Mouse (Mus musculus) MEL (cell line): ENCODE results near the gene Wtip. TPM values are rescaled to one million over a fixed set of nuclear protein-coding genes. Genes with fewer than 3 reads are reported as not detected.

ENCODE experiments used
- DNase-seq: peaks from one replicate; pipeline ENCODE4 v3.0.0; 2011; ENCODE audit warnings: low read depth, low spot score
- H3K27ac ChIP-seq: 2 replicates; pipeline ENCODE4 v1.5.1; 2012; ENCODE audit warnings: low read depth, mild to moderate bottlenecking, control low read depth, low read length, moderate library complexity; ENCODE audit not compliant: control insufficient read depth
- H3K27me3 ChIP-seq, 2 experiments: fragments of 150-350 bp in 1 of 2; sonication (generic) in 1 of 2; 2 replicates each; pipeline ENCODE4 v1.6.1; 2012; ENCODE audit warnings: low read length in 2 of 2, mild to moderate bottlenecking in 2 of 2, improper control_type of control experiment in 1 of 2, moderate library complexity in 1 of 2; ENCODE audit not compliant: insufficient read depth in 2 of 2, control insufficient read depth in 1 of 2
- H3K36me3 ChIP-seq, 2 experiments: 2 replicates each; pipeline ENCODE4 v1.6.1; 2012 to 2014; ENCODE audit warnings: low read length in 2 of 2, improper control_type of control experiment in 1 of 2, inconsistent platforms in 1 of 2, mild to moderate bottlenecking in 1 of 2; ENCODE audit not compliant: insufficient read depth in 2 of 2, control insufficient read depth in 1 of 2
- H3K4me1 ChIP-seq, 2 experiments: fragments of 150-350 bp in 1 of 2; sonication (generic) in 1 of 2; 2 replicates each; pipeline ENCODE4 v1.6.1; 2012; ENCODE audit warnings: low read length in 2 of 2, improper control_type of control experiment in 1 of 2, mild to moderate bottlenecking in 1 of 2; ENCODE audit not compliant: insufficient read depth in 2 of 2, control insufficient read depth in 1 of 2
- H3K4me3 ChIP-seq, 2 experiments: fragments of 150-350 bp in 1 of 2; sonication (generic) in 1 of 2; 2 replicates each; pipeline ENCODE4 v1.5.1; 2012; ENCODE audit warnings: low read depth in 2 of 2, low read length in 2 of 2, mild to moderate bottlenecking in 2 of 2, moderate library complexity in 2 of 2, control low read depth in 1 of 2, improper control_type of control experiment in 1 of 2; ENCODE audit not compliant: control insufficient read depth in 1 of 2, insufficient read depth in 1 of 2
- H3K79me2 ChIP-seq: 2 replicates; pipeline ENCODE4 v1.6.1; 2012; ENCODE audit warnings: mild to moderate bottlenecking, low read length, moderate library complexity; ENCODE audit not compliant: control insufficient read depth, poor library complexity, insufficient read depth
- H3K9ac ChIP-seq: 2 replicates; pipeline ENCODE4 v1.6.1; 2012; ENCODE audit warnings: low read depth, mild to moderate bottlenecking, control low read depth, low read length, moderate library complexity; ENCODE audit not compliant: control insufficient read depth, poor library complexity, severe bottlenecking
- H3K9me3 ChIP-seq: fragments of 150-350 bp; sonication (generic); replicated peaks from 2 replicates; pipeline ENCODE4 v1.6.1; 2012; ENCODE audit warnings: mild to moderate bottlenecking, low read length, improper control_type of control experiment, moderate library complexity; ENCODE audit not compliant: insufficient read depth
- BHLHE40 ChIP-seq: IDR thresholded peaks from 2 replicates; pipeline ENCODE4 v1.6.1; 2012; ENCODE audit warnings: low read depth, mild to moderate bottlenecking, inconsistent platforms, low read length, improper control_type of control experiment, borderline replicate concordance
- CHD1 ChIP-seq: IDR thresholded peaks from 2 replicates; pipeline ENCODE4 v1.6.1; 2012; ENCODE audit warnings: low read depth, mild to moderate bottlenecking, inconsistent platforms, low read length, improper control_type of control experiment
- CHD2 ChIP-seq: IDR thresholded peaks from 2 replicates; pipeline ENCODE4 v1.6.1; 2011; ENCODE audit warnings: low read length, improper control_type of control experiment
- CTCF ChIP-seq, 3 experiments: IDR thresholded peaks in 2 of 3; conservative IDR thresholded peaks in 1 of 3; 2 replicates each; pipeline ENCODE4 v1.5.1; 2011 to 2012; ENCODE audit warnings: low read length in 3 of 3, low read depth in 2 of 3, mild to moderate bottlenecking in 2 of 3, improper control_type of control experiment in 1 of 3, inconsistent platforms in 1 of 3, mixed read lengths in 1 of 3, moderate library complexity in 1 of 3; ENCODE audit not compliant: control insufficient read depth in 1 of 3, insufficient read depth in 1 of 3, poor library complexity in 1 of 3, severe bottlenecking in 1 of 3
- ELF1 ChIP-seq: IDR thresholded peaks from 2 replicates; pipeline ENCODE4 v1.6.1; 2014; ENCODE audit warnings: low read depth, mild to moderate bottlenecking, inconsistent platforms, low read length, improper control_type of control experiment, moderate library complexity
- EP300 ChIP-seq, 2 experiments: IDR thresholded peaks; 2 replicates each; pipeline ENCODE4 v1.6.1; 2011; ENCODE audit warnings: improper control_type of control experiment in 2 of 2, low read length in 2 of 2, low read depth in 1 of 2, mild to moderate bottlenecking in 1 of 2
- ETS1 ChIP-seq: IDR thresholded peaks from 2 replicates; pipeline ENCODE4 v1.6.1; 2012; ENCODE audit warnings: low read depth, mild to moderate bottlenecking, inconsistent platforms, low read length, improper control_type of control experiment, moderate library complexity
- GATA1 ChIP-seq: IDR thresholded peaks from 2 replicates; pipeline ENCODE4 v1.6.1; 2011; ENCODE audit warnings: low read depth, low read length, improper control_type of control experiment
- JUND ChIP-seq: IDR thresholded peaks from 2 replicates; pipeline ENCODE4 v1.6.1; 2011; ENCODE audit warnings: low read depth, mild to moderate bottlenecking, improper control_type of control experiment, low read length
- KAT2A ChIP-seq: conservative IDR thresholded peaks from 2 replicates; pipeline ENCODE4 v1.6.1; 2012; ENCODE audit warnings: low read depth, low read length, improper control_type of control experiment, inconsistent platforms
- MAFK ChIP-seq: IDR thresholded peaks from 2 replicates; pipeline ENCODE4 v1.6.1; 2011; ENCODE audit warnings: low read depth, mild to moderate bottlenecking, low read length, improper control_type of control experiment, borderline replicate concordance
- MAZ ChIP-seq: IDR thresholded peaks from 2 replicates; pipeline ENCODE4 v1.6.1; 2012; ENCODE audit warnings: low read depth, mild to moderate bottlenecking, inconsistent platforms, low read length, improper control_type of control experiment
- MYC ChIP-seq: IDR thresholded peaks from 2 replicates; pipeline ENCODE4 v1.6.1; 2011; ENCODE audit warnings: low read depth, mild to moderate bottlenecking, low read length, improper control_type of control experiment, moderate library complexity
- NELFE ChIP-seq: IDR thresholded peaks from 2 replicates; pipeline ENCODE4 v1.6.1; 2011; ENCODE audit warnings: low read depth, low read length, improper control_type of control experiment
- POLR2A ChIP-seq, 2 experiments: IDR thresholded peaks; 2 replicates each; pipeline ENCODE4 v1.6.1; 2011 to 2012; ENCODE audit warnings: low read length in 2 of 2, mild to moderate bottlenecking in 2 of 2, control low read depth in 1 of 2, improper control_type of control experiment in 1 of 2, low read depth in 1 of 2, moderate library complexity in 1 of 2; ENCODE audit not compliant: control insufficient read depth in 1 of 2, insufficient read depth in 1 of 2, poor library complexity in 1 of 2
- POLR2AphosphoS2 ChIP-seq: IDR thresholded peaks from 2 replicates; pipeline ENCODE4 v1.6.1; 2011; ENCODE audit warnings: low read length, improper control_type of control experiment
- RAD21 ChIP-seq: IDR thresholded peaks from 2 replicates; pipeline ENCODE4 v1.6.1; 2011; ENCODE audit warnings: mild to moderate bottlenecking, low read depth, low read length, improper control_type of control experiment
- SIN3A ChIP-seq: IDR thresholded peaks from 2 replicates; pipeline ENCODE4 v1.6.1; 2012; ENCODE audit warnings: low read length, improper control_type of control experiment, inconsistent platforms
- SMC3 ChIP-seq: IDR thresholded peaks from 2 replicates; pipeline ENCODE4 v1.6.1; 2011; ENCODE audit warnings: low read depth, low read length, improper control_type of control experiment
- TBP ChIP-seq: IDR thresholded peaks from 2 replicates; pipeline ENCODE4 v1.8.0; 2011; ENCODE audit warnings: low read depth, low read length, improper control_type of control experiment
- USF2 ChIP-seq, 2 experiments: IDR thresholded peaks; 2 replicates each; pipeline ENCODE4 v1.6.1; 2011 to 2012; ENCODE audit warnings: improper control_type of control experiment in 2 of 2, low read length in 2 of 2, borderline replicate concordance in 1 of 2, inconsistent platforms in 1 of 2, low read depth in 1 of 2, mild to moderate bottlenecking in 1 of 2; ENCODE audit not compliant: insufficient read depth in 1 of 2
- ZC3H11A ChIP-seq: IDR thresholded peaks from 2 replicates; pipeline ENCODE4 v1.6.1; 2012; ENCODE audit warnings: low read depth, mild to moderate bottlenecking, inconsistent platforms, low read length, improper control_type of control experiment
- ZKSCAN1 ChIP-seq: IDR thresholded peaks from 2 replicates; pipeline ENCODE4 v1.6.1; 2012; ENCODE audit warnings: low read depth, mild to moderate bottlenecking, inconsistent platforms, low read length, improper control_type of control experiment, moderate library complexity
- ZMIZ1 ChIP-seq: IDR thresholded peaks from 2 replicates; pipeline ENCODE4 v1.6.1; 2012; ENCODE audit warnings: low read depth, mild to moderate bottlenecking, inconsistent platforms, low read length, improper control_type of control experiment, moderate library complexity
- ZNF384 ChIP-seq: IDR thresholded peaks from 2 replicates; pipeline ENCODE4 v1.6.1; 2012; ENCODE audit warnings: low read depth, mild to moderate bottlenecking, inconsistent platforms, low read length, improper control_type of control experiment
- polyA plus RNA-seq, 2 experiments: library from polyadenylated mRNA; stranded (reverse) in 1 of 2; unstranded in 1 of 2; fragments of >175 nt in 1 of 2; fragments of >200 nt in 1 of 2; gene quantifications; 2 replicates each; pipeline versions ENCODE4 v1.2.1 to v1.2.4; 2012; ENCODE audit warnings: low replicate concordance in 2 of 2, low read depth in 1 of 2; ENCODE audit not compliant: insufficient read length in 2 of 2, insufficient read depth in 1 of 2, missing spikeins in 1 of 2
- total RNA-seq: library from RNA; depleted of rRNA; stranded (reverse); fragments of 300-350 nt; gene quantifications from 2 replicates; pipeline ENCODE4 v1.2.3, GENCODE M21; 2012

The Wtip gene
- total and polyA plus RNA-seq, 3 experiments: not detected

- Histone ChIP-seq H3K79me2 (no peaks in the 10 kb centered on the region), H3K4me3 (no peak overlapping the region), H3K27ac (no peak overlapping the region), H3K27me3 (no peaks in the 10 kb centered on the region), H3K9me3 (no peaks in the 10 kb centered on the region), H3K9ac (no peak overlapping the region), H3K4me1 (no peaks in the 10 kb centered on the region), H3K36me3 (no peaks in the 10 kb centered on the region)
- DNase-seq: no peak
- TF ChIP-seq ETS1: no peak
- TF ChIP-seq MAFK: no peak
- no peak for TF ChIP-seq ZNF384
- TF ChIP-seq ZC3H11A: no peak
- TF ChIP-seq USF2 (IDR thresholded peaks at IDR 0.05; ENCODE audit: borderline replicate concordance in 1 of 2, insufficient read depth in 1 of 2, low read depth in 1 of 2, low read length in 2 of 2): no peak
- no peak for TF ChIP-seq BHLHE40
- TF ChIP-seq POLR2A (IDR thresholded peaks at IDR 0.05; ENCODE audit: control insufficient read depth in 1 of 2, insufficient read depth in 1 of 2, low read depth in 1 of 2, low read length in 2 of 2, poor library complexity in 1 of 2): no peak
- no peak for TF ChIP-seq MAZ
- TF ChIP-seq ZMIZ1: no peak
- no peak for TF ChIP-seq SIN3A
Observed at GRCm38 (mm10) chr7:34126291-34126690, 6.8 kb downstream of the Wtip start.

GRCm38 (mm10) chr7:34125346-34125745 is 7.7 kb downstream of the Wtip start:
- TF ChIP-seq MAZ (no peak), CHD2 (no peak), JUND (no peak), EP300 (IDR thresholded peaks at IDR 0.05; ENCODE audit: low read depth in 1 of 2, low read length in 2 of 2) (no peak), TBP (no peak), ZKSCAN1 (no peak), MYC (no peak), CHD1 (no peak), POLR2AphosphoS2 (no peak), CTCF (IDR thresholded peaks at IDR 0.05 in 2 of 3, conservative IDR thresholded peaks at IDR 0.05 in 1 of 3; ENCODE audit: control insufficient read depth in 1 of 3, insufficient read depth in 1 of 3, low read depth in 2 of 3, low read length in 3 of 3, poor library complexity in 1 of 3, severe bottlenecking in 1 of 3) (no peak), SMC3 (no peak), ELF1 (no peak), RAD21 (no peak), ETS1 (no peak), BHLHE40 (no peak), KAT2A (no peak), NELFE (no peak), GATA1 (no peak)
- no peak overlapping the region for H3K4me3 ChIP-seq
- no peaks in the 10 kb centered on the region for H3K4me1 ChIP-seq
- no peak overlapping the region for H3K9ac ChIP-seq
- no peaks in the 10 kb centered on the region for H3K9me3 ChIP-seq
- H3K79me2 ChIP-seq: no peaks in the 10 kb centered on the region
- H3K36me3 ChIP-seq: no peaks in the 10 kb centered on the region
- H3K27me3 ChIP-seq: no peaks in the 10 kb centered on the region
- DNase-seq: no peak
- H3K27ac ChIP-seq: no peak overlapping the region
